Mouse (Mus musculus) frontal cortex, adult 2 months (tissue): ENCODE measurements at regions not wholly inside any gene's neighbourhood (a gene's known extent, or its start where the extent isn't known, plus 50 kb on each side); places are given as distances from the start of the nearest gene placed in this dataset.
A peak's percentile ranks its signal among the peaks of the same experiment; 100 is the strongest.

Experiments
- DNase-seq, 2 experiments: peaks; one replicate each; pipeline ENCODE4 v3.0.0; 2022; ENCODE audit warnings: low spot score in 1 of 2; ENCODE audit errors: extremely low spot score in 1 of 2

GRCm38 (mm10) chr13:101565323-101565722 is 202.7 kb downstream of the Pik3r1 start:
- no peak for DNase-seq

- DNase-seq: no peak
These were observed 212.6 kb downstream of the Pik3r1 start for GRCm38 (mm10) chr13:101555371-101555874.

GRCm38 (mm10) chr13:101553131-101553549 is 214.9 kb downstream of the Pik3r1 start:
- DNase-seq: peak; percentile 44 to 57

GRCm38 (mm10) chr13:101552451-101552850 is 215.6 kb downstream of the Pik3r1 start:
- DNase-seq: no peak

- no peak for DNase-seq
These were observed 216.9 kb downstream of the Pik3r1 start for GRCm38 (mm10) chr13:101551068-101551467.

GRCm38 (mm10) chr13:101550526-101550925 is 217.5 kb downstream of the Pik3r1 start:
- no peak for DNase-seq

- peak in 1 of 2 experiments; percentile 51 for DNase-seq
These were observed 220.1 kb downstream of the Pik3r1 start for GRCm38 (mm10) chr13:101547887-101548286.

GRCm38 (mm10) chr13:101547365-101547764 is 220.7 kb downstream of the Pik3r1 start:
- no peak for DNase-seq

GRCm38 (mm10) chr13:101545344-101546181 is 222.5 kb downstream of the Pik3r1 start:
- DNase-seq: no peak

GRCm38 (mm10) chr13:101540391-101541191 is 227.4 kb downstream of the Pik3r1 start:
- DNase-seq: peak; percentile 34 to 70

- no peak for DNase-seq
These were observed 229.9 kb downstream of the Pik3r1 start for GRCm38 (mm10) chr13:101538110-101538509.

- DNase-seq: no peak
These were observed 232.0 kb downstream of the Pik3r1 start for GRCm38 (mm10) chr13:101536019-101536418.

GRCm38 (mm10) chr13:101535331-101535866 is 232.6 kb downstream of the Pik3r1 start:
- DNase-seq: no peak

- no peak for DNase-seq
These were observed 233.5 kb downstream of the Pik3r1 start for GRCm38 (mm10) chr13:101534490-101534889.

GRCm38 (mm10) chr13:101532913-101533312 is 235.1 kb downstream of the Pik3r1 start:
- no peak for DNase-seq

- no peak for DNase-seq
These were observed 240.3 kb downstream of the Pik3r1 start for GRCm38 (mm10) chr13:101527691-101528090.

GRCm38 (mm10) chr13:101524781-101525180 is 243.2 kb downstream of the Pik3r1 start:
- DNase-seq: no peak

- no peak for DNase-seq
These were observed 243.8 kb downstream of the Pik3r1 start for GRCm38 (mm10) chr13:101524223-101524622.

GRCm38 (mm10) chr13:101523492-101523891 is 244.5 kb downstream of the Pik3r1 start:
- DNase-seq: no peak

GRCm38 (mm10) chr13:101522597-101522996 is 245.4 kb downstream of the Pik3r1 start:
- DNase-seq: no peak

- no peak for DNase-seq
These were observed 254.7 kb downstream of the Pik3r1 start for GRCm38 (mm10) chr13:101513354-101513753.
